Mouse (Mus musculus) kidney, postnatal 4 days (tissue): ENCODE results near the gene Ppp2r5a.
A peak's percentile ranks its signal among the peaks of the same experiment; 100 is the strongest.

Source experiments
- DNase-seq, 2 experiments: peaks; one replicate each; pipeline ENCODE4 v3.0.0; 2021; ENCODE audit warnings: mixed read lengths in 2 of 2

Gene Ppp2r5a

GRCm38 (mm10) chr1:191375644-191375998, 27.5 kb downstream of the Ppp2r5a start:
- no peak for DNase-seq

- no peak for DNase-seq
These were observed 28.0 kb downstream of the Ppp2r5a start for GRCm38 (mm10) chr1:191374993-191375643.

GRCm38 (mm10) chr1:191369140-191369539, 33.9 kb downstream of the Ppp2r5a start:
- no peak for DNase-seq

- DNase-seq, result no peak
These were observed 34.9 kb downstream of the Ppp2r5a start for GRCm38 (mm10) chr1:191368193-191368592.

- DNase-seq, result no peak
These were observed 38.6 kb downstream of the Ppp2r5a start for GRCm38 (mm10) chr1:191364477-191364876.

GRCm38 (mm10) chr1:191362412-191362811, 40.7 kb downstream of the Ppp2r5a start:
- no peak for DNase-seq

GRCm38 (mm10) chr1:191359478-191359877, 43.6 kb downstream of the Ppp2r5a start:
- DNase-seq, result no peak

- DNase-seq, result no peak
These were observed 46.1 kb downstream of the Ppp2r5a start for GRCm38 (mm10) chr1:191356936-191357335.

- DNase-seq, result no peak
These were observed 49.2 kb downstream of the Ppp2r5a start for GRCm38 (mm10) chr1:191353836-191354235.

GRCm38 (mm10) chr1:191352786-191353488, 50.1 kb downstream of the Ppp2r5a start:
- DNase-seq, result peak; percentile 86 to 87

GRCm38 (mm10) chr1:191350355-191350754, 52.7 kb downstream of the Ppp2r5a start:
- no peak for DNase-seq

- DNase-seq, result no peak
These were observed 53.5 kb downstream of the Ppp2r5a start for GRCm38 (mm10) chr1:191349486-191350037.

GRCm38 (mm10) chr1:191348996-191349395, 54.1 kb downstream of the Ppp2r5a start:
- no peak for DNase-seq

GRCm38 (mm10) chr1:191348592-191348991, 54.5 kb downstream of the Ppp2r5a start:
- no peak for DNase-seq

- DNase-seq, result no peak
These were observed 55.5 kb downstream of the Ppp2r5a start for GRCm38 (mm10) chr1:191347602-191348001.

- no peak for DNase-seq
These were observed 62.5 kb downstream of the Ppp2r5a start for GRCm38 (mm10) chr1:191340530-191340929.

GRCm38 (mm10) chr1:191339876-191340275, 63.2 kb downstream of the Ppp2r5a start:
- DNase-seq, result no peak

- no peak for DNase-seq
These were observed 68.6 kb downstream of the Ppp2r5a start for GRCm38 (mm10) chr1:191334500-191334899.

- DNase-seq, result no peak
These were observed 72.7 kb downstream of the Ppp2r5a start for GRCm38 (mm10) chr1:191330356-191330755.

- peak; percentile 81 to 90 for DNase-seq
These were observed 75.0 kb downstream of the Ppp2r5a start for GRCm38 (mm10) chr1:191328019-191328441.

- DNase-seq, result no peak
These were observed 75.8 kb downstream of the Ppp2r5a start for GRCm38 (mm10) chr1:191327258-191327657.

- DNase-seq, result peak; percentile 63 to 75
These were observed 76.7 kb downstream of the Ppp2r5a start for GRCm38 (mm10) chr1:191326233-191326882.

- DNase-seq, result peak; percentile 97
These were observed 77.3 kb downstream of the Ppp2r5a start, which contains the start of gene Tmem206 for GRCm38 (mm10) chr1:191325726-191326232. Gene Tmem206 (plus strand): TSS chr1:191325912.
